Mouse (Mus musculus) testis, adult 2 months (tissue): ENCODE measurements around the gene Siva1. TPM values are rescaled to one million over a fixed set of nuclear protein-coding genes. Genes with fewer than 3 reads are reported as not detected.

Source experiments
- H3K27ac ChIP-seq: fragments of 200-500 bp; 2 replicates; pipeline ENCODE4 v1.5.1; 2012; ENCODE audit warnings: low read depth, low read length; ENCODE audit not compliant: control insufficient read depth, insufficient read depth
- H3K27me3 ChIP-seq: fragments of 200-500 bp; 2 replicates; pipeline ENCODE4 v1.6.1; 2012; ENCODE audit warnings: mild to moderate bottlenecking, low read length, moderate library complexity; ENCODE audit not compliant: control insufficient read depth, insufficient read depth
- H3K36me3 ChIP-seq: fragments of 200-500 bp; 2 replicates; pipeline ENCODE4 v1.6.1; 2012; ENCODE audit warnings: mild to moderate bottlenecking, low read length; ENCODE audit not compliant: control insufficient read depth, insufficient read depth
- H3K4me1 ChIP-seq: fragments of 200-500 bp; 2 replicates; pipeline ENCODE4 v1.6.1; 2012; ENCODE audit warnings: low read length; ENCODE audit not compliant: control insufficient read depth, insufficient read depth
- H3K4me3 ChIP-seq: fragments of 200-500 bp; 2 replicates; pipeline ENCODE4 v1.5.1; 2012; ENCODE audit warnings: low read depth, mild to moderate bottlenecking, low read length, moderate library complexity, mixed read lengths; ENCODE audit not compliant: control insufficient read depth
- CTCF ChIP-seq: fragments of 200-500 bp; IDR thresholded peaks from 2 replicates; pipeline ENCODE4 v1.5.1; 2012; ENCODE audit warnings: low read depth, mild to moderate bottlenecking, inconsistent platforms, low read length, moderate library complexity; ENCODE audit not compliant: control insufficient read depth, insufficient read depth, insufficient replicate concordance
- POLR2A ChIP-seq: fragments of 200-500 bp; IDR thresholded peaks from 2 replicates; pipeline ENCODE4 v1.6.1; 2012; ENCODE audit warnings: low read depth, mild to moderate bottlenecking, inconsistent platforms, low read length, moderate library complexity; ENCODE audit not compliant: control insufficient read depth
- polyA plus RNA-seq: library from polyadenylated mRNA; depleted of rRNA; stranded (reverse); fragments of >200 nt; gene quantifications from 2 replicates; pipeline ENCODE4 v1.2.3, GENCODE M21; 2012; rRNA removed

Siva1 gene
- polyA plus RNA-seq, 1 experiment, result 41.7 TPM

DNA sequence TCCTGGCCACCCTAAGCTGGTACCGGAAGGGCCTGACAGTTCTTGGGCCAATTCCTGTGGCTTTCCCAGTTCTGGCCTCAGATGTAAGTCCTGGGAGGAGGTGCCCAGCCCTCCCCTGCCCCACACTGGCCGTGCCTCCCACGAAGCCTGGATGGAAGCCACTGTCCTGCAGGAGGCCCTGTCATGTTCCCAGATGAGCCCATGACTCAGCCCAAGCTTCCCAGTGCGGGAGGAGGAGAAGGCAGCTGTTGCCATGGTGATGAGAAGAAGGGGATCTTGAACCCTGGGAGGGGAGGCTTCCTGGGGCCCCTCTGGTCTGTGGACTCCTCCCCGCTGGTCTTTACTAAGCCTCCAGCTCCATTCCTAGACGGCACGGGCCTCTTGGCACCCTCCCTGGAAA lies 38.9 kb downstream of the Siva1 start:
- no peaks in the 10 kb centered on the region for H3K36me3 ChIP-seq
- no peak overlapping the region for H3K27ac ChIP-seq
- TF ChIP-seq CTCF (no peak), POLR2A (no peak)
- no peak overlapping the region for H3K4me3 ChIP-seq
- no peaks in the 10 kb centered on the region for H3K27me3 ChIP-seq
- peaks cover 16% of the 10 kb centered on the region for H3K4me1 ChIP-seq

DNA sequence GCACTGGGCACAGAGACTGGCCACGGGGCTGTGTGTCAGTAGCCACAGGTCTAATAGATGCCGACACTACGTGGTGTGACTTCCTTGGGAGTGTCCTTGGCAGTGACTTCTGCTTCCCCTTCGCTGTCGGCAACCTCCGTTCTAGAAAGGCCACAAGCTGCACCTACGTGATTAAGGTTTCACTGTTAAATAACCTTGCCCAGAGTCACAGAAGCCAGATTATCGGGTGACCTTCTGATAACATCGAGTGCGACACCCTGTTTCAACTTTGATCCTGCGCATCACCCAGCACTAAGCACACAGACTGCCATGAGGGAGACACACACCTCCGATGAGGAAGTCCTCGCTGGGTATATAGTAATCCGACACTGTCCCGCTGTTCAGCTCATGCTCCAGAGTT lies 44.0 kb downstream of the Siva1 start:
- no peaks in the 10 kb centered on the region for H3K27me3 ChIP-seq
- no peak for TF ChIP-seq POLR2A
- no peak for TF ChIP-seq CTCF
- peaks cover 8% of the 10 kb centered on the region for H3K4me1 ChIP-seq
- H3K27ac ChIP-seq, result no peak overlapping the region
- no peaks in the 10 kb centered on the region for H3K36me3 ChIP-seq
- H3K4me3 ChIP-seq, result no peak overlapping the region

DNA sequence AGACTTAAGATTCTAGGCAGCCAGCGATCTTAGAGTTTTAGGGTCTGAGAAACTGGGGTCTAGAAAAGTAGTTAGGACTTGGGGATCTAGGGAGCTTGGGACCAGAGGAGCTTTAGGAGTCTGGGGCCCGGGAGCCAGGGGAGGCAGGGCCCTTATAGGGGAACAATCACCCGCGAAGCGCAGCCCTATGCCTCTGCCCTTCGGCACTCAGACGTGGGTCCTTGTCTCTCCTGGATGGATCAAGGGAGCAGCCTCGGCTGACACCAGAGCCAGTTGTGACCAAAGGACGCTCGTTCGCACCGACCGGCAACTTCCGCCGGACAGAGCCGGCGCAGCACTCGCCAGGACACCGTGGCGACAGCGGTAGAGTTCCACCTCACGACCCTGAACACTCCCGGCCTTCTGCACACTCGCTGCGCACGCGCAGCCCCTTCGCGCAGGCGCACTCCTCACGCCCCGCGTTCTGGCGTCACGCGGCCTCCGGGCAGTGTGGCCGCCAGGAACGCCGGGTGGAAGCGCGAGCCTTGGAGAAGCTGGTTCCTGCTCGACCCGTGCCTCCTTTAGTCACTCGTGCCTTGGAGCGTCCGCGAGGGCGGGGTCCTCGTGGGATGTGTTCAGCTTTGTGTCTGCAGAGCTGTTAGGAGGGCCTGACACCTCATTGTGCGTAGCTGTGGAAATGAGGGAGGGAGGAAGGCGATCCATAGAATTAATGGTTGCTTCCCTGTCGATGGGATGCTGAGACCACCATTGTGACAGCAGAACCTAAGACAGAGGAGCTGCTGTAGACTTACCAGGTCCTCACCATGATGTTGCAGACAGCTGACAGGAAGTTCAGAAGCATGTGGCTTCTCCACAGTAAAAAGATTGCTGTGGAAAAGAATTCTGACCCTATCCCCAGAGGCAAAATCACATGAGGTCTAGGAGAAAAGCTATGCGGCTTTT lies 49.0 kb downstream of the Siva1 start:
- no peaks in the 10 kb centered on the region for H3K27me3 ChIP-seq
- H3K4me3 ChIP-seq, result peak overlapping the region; percentile 86
- no peaks in the 10 kb centered on the region for H3K36me3 ChIP-seq
- H3K4me1 ChIP-seq, result peaks cover 11% of the 10 kb centered on the region
- TF ChIP-seq POLR2A, result peak; percentile 98
- no peak for TF ChIP-seq CTCF
- peak overlapping the region; percentile 72 for H3K27ac ChIP-seq

DNA sequence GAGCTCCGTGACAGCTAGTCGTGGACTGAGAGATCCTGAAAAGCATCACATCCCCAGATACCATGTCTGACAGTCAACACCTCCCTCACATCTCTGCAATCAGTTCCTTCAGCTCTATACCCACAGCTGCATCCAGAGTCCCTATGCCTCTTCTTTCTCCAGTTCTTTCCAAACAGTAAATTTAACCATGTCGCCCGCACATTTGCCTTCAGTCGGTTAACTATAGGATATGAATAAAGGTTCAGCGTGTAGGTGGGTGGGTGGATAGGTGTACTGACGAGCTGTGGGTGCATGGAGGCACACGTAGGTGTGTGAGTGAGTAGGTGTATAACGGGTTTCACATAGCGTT lies 49.6 kb downstream of the Siva1 start:
- no peaks in the 10 kb centered on the region for H3K36me3 ChIP-seq
- no peak overlapping the region for H3K27ac ChIP-seq
- H3K4me1 ChIP-seq, result peaks cover 11% of the 10 kb centered on the region
- H3K4me3 ChIP-seq, result peak overlapping the region; percentile 86; the same call in 1 of the 2 replicates
- no peak for TF ChIP-seq CTCF
- no peak for TF ChIP-seq POLR2A
- no peaks in the 10 kb centered on the region for H3K27me3 ChIP-seq

GRCm38 (mm10) chr12:112696806-112697425 lies 52.4 kb downstream of the Siva1 start:
- TF ChIP-seq CTCF (no peak), POLR2A (no peak)
- Histone ChIP-seq H3K4me1 (peaks cover 9% of the 10 kb centered on the region), H3K27ac (no peak overlapping the region), H3K27me3 (no peaks in the 10 kb centered on the region), H3K4me3 (no peak overlapping the region), H3K36me3 (no peaks in the 10 kb centered on the region)

Other genes with a start within 250 kb of the Siva1 start
- gene A530016L24Rik, start 155.2 kb upstream of the Siva1 start, polyA plus RNA-seq, result 0.35 and 0.42 TPM in 2 replicates
- gene Tmem179, start 127.9 kb upstream of the Siva1 start, polyA plus RNA-seq, result 2.1 and 2.5 TPM in 2 replicates
- 2.9 TPM in 2 replicates for gene Inf2, start 55.9 kb upstream of the Siva1 start, polyA plus RNA-seq
- gene Adssl1, start 24.6 kb upstream of the Siva1 start, polyA plus RNA-seq, result 7.9 and 8.9 TPM in 2 replicates
- gene Akt1, start 30.2 kb downstream of the Siva1 start, polyA plus RNA-seq, result 28.3 and 29.1 TPM in 2 replicates
- gene Zbtb42, start 34.1 kb downstream of the Siva1 start, polyA plus RNA-seq, result 49.9 and 55.5 TPM in 2 replicates
- gene Cep170b, start 75.8 kb downstream of the Siva1 start, polyA plus RNA-seq, result 27.4 and 28.8 TPM in 2 replicates
- gene Pld4, start 116.0 kb downstream of the Siva1 start, polyA plus RNA-seq, result 4.0 TPM in 2 replicates
- gene Ahnak2, start 158.0 kb downstream of the Siva1 start, polyA plus RNA-seq, result 1.2 TPM in 2 replicates
- 77.8 and 87.0 TPM in 2 replicates for gene Clba1, start 164.3 kb downstream of the Siva1 start, polyA plus RNA-seq
- gene Cdca4, start 184.7 kb downstream of the Siva1 start, polyA plus RNA-seq, result 23.7 and 23.9 TPM in 2 replicates
- 1.7 and 1.9 TPM in 2 replicates for gene Gpr132, start 223.5 kb downstream of the Siva1 start, polyA plus RNA-seq